ENCODE assay signal across 17 mouse cellular contexts in the genomic region with DNA sequence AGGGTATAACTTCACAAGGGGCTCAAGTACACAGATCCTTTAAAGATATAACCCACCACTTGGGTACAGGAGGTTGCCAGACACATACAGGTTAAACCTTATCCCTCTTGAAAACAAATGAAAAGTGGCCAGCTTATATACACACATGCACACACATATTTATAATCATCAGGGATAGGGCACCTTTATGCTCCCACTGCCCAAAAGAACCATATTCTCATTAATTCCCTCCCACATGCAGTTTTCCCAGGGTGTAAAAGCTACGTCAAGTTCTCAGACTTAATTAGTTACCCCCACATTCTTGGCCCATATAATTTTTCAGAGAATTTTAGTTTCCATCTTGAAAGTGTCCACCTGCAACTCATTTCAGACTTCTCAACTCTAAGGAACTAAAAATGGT. TPM values are rescaled to one million over a fixed set of nuclear protein-coding genes. Genes with fewer than 3 reads are reported as not detected.
A peak's percentile ranks its signal among the peaks of the same experiment; 100 is the strongest.
DNase-seq lines count a peak whose midpoint lies in the region; ATAC-seq lines count a peak whose summit lies in the region.
"Had no signal": no experiment of that assay in that cellular context is flagged by ENCODE, and none has a peak within 500 bp of the region (broad histone marks: within the 10 kb centered on the region; RNA-seq: fewer than 3 reads in every experiment).

No protein-coding gene starts in this region.

- H3K4me3 ChIP-seq in hindbrain, embryonic 10.5 days = peak overlapping the region; percentile 72
- H3K4me3 ChIP-seq in midbrain, embryonic 10.5 days = peak overlapping the region; percentile 75
- H3K4me3 ChIP-seq in neural tube, embryonic 13.5 days = peak overlapping the region; percentile 46
- H3K4me3 ChIP-seq in kidney, embryonic 15.5 days (replicated peaks) = no peak overlapping the region
- H3K4me3 ChIP-seq: forebrain, embryonic 12.5 days; heart, embryonic 15.5 days; layer of hippocampus, adult 2 months had no signal

- ATAC-seq in neural tube, embryonic 13.5 days (ENCODE audit: low read depth) = no peak
- ATAC-seq in kidney, embryonic 15.5 days (replicated peaks; ENCODE audit: low FRiP score) = no peak

- H3K4me1 ChIP-seq in hindbrain, embryonic 10.5 days (replicated peaks) = peaks cover 66% of the 10 kb centered on the region
- peaks cover 70% of the 10 kb centered on the region for H3K4me1 ChIP-seq in midbrain, embryonic 10.5 days
- H3K4me1 ChIP-seq in neural tube, embryonic 13.5 days (replicated peaks) = peaks cover 65% of the 10 kb centered on the region
- peaks cover 35% of the 10 kb centered on the region for H3K4me1 ChIP-seq in kidney, embryonic 15.5 days

- peak overlapping the region; percentile 67 for H3K9ac ChIP-seq in neural tube, embryonic 13.5 days
- H3K9ac ChIP-seq in kidney, embryonic 15.5 days = no peak overlapping the region
- H3K9ac ChIP-seq: forebrain, embryonic 12.5 days; heart, embryonic 15.5 days; lung, embryonic 14.5 days had no signal

- peak overlapping the region; percentile 74 for H3K4me2 ChIP-seq in neural tube, embryonic 13.5 days
- H3K4me2 ChIP-seq in kidney, embryonic 15.5 days = no peak overlapping the region
- H3K4me2 ChIP-seq: forebrain, embryonic 12.5 days; heart, embryonic 15.5 days; lung, embryonic 14.5 days had no signal

- no peaks in the 10 kb centered on the region for H3K9me3 ChIP-seq in hindbrain, embryonic 10.5 days
- no peaks in the 10 kb centered on the region for H3K9me3 ChIP-seq in midbrain, embryonic 10.5 days (replicated peaks)
- no peaks in the 10 kb centered on the region for H3K9me3 ChIP-seq in neural tube, embryonic 13.5 days
- no peaks in the 10 kb centered on the region for H3K9me3 ChIP-seq in kidney, embryonic 15.5 days (replicated peaks)
- H3K9me3 ChIP-seq: forebrain, embryonic 12.5 days; heart, embryonic 15.5 days had no signal

- 32% methylated on average over 1 of the region's 1 CpGs for WGBS in hindbrain, embryonic 10.5 days
- 37% methylated on average over 1 of the region's 1 CpGs for WGBS in midbrain, embryonic 10.5 days
- 47% methylated on average over 1 of the region's 1 CpGs for WGBS in neural tube, embryonic 13.5 days
- WGBS in kidney, embryonic 15.5 days = 65% methylated on average over 1 of the region's 1 CpGs

- DNase-seq in embryo, embryonic 11 days = peak; percentile 7
- no peak for DNase-seq in embryo, embryonic 10 days (ENCODE audit: low spot score)
- DNase-seq in hindbrain, embryonic 10.5 days (ENCODE audit: low spot score) = peak; percentile 11
- no peak for DNase-seq in midbrain, embryonic 10.5 days (ENCODE audit: low spot score)
- DNase-seq in gastrocnemius, postnatal 36 days = no peak
- no peak for DNase-seq in urinary bladder, postnatal 4 days (ENCODE audit: low spot score in 2 of 2)
- DNase-seq: adrenal gland, adult 8-10 months; cerebellum, adult 18-20 months; lung, embryonic 14.5 days had no signal

- intact Hi-C loops in gastrocnemius, postnatal 36 days (cut with DNase I) = no loop called here

- peaks cover 42% of the 10 kb centered on the region for H3K36me3 ChIP-seq in hindbrain, embryonic 10.5 days
- H3K36me3 ChIP-seq in midbrain, embryonic 10.5 days = peaks cover 34% of the 10 kb centered on the region
- H3K36me3 ChIP-seq in neural tube, embryonic 13.5 days = no peaks in the 10 kb centered on the region
- no peaks in the 10 kb centered on the region for H3K36me3 ChIP-seq in kidney, embryonic 15.5 days
- H3K36me3 ChIP-seq: forebrain, embryonic 12.5 days; heart, embryonic 15.5 days had no signal

- peak overlapping the region; percentile 95 for H3K27ac ChIP-seq in hindbrain, embryonic 10.5 days
- peak overlapping the region; percentile 95 for H3K27ac ChIP-seq in midbrain, embryonic 10.5 days (replicated peaks)
- peak overlapping the region; percentile 89 for H3K27ac ChIP-seq in neural tube, embryonic 13.5 days (replicated peaks)
- no peak overlapping the region for H3K27ac ChIP-seq in kidney, embryonic 15.5 days
- H3K27ac ChIP-seq: heart, embryonic 15.5 days; layer of hippocampus, adult 2 months; macrophage had no signal

- H3K27me3 ChIP-seq in hindbrain, embryonic 10.5 days (ENCODE audit: insufficient read depth, poor library complexity, severe bottlenecking) = peaks cover 98% of the 10 kb centered on the region
- H3K27me3 ChIP-seq in midbrain, embryonic 10.5 days (ENCODE audit: low read depth, poor library complexity, severe bottlenecking) = peaks cover 100% of the 10 kb centered on the region
- H3K27me3 ChIP-seq in neural tube, embryonic 13.5 days = peaks cover 88% of the 10 kb centered on the region
- peaks cover 100% of the 10 kb centered on the region for H3K27me3 ChIP-seq in kidney, embryonic 15.5 days

RNA-seq across cellular contexts. Expression of gene Pax3, which starts 5.2 kb away (rescaled TPM):
- 47.6 and 54.6 TPM in 2 replicates for polyA plus RNA-seq in hindbrain, embryonic 10.5 days (2016; fragmentation: Nextera tagmentation; extraction: Ambion mirVana)
- 33.6 and 34.3 TPM in 2 replicates for polyA plus RNA-seq in midbrain, embryonic 10.5 days (2016; fragmentation: Nextera tagmentation; extraction: Ambion mirVana)
- 12.9 and 17.0 TPM in 2 replicates for polyA plus RNA-seq in neural tube, embryonic 13.5 days (2015; fragmentation: Nextera tagmentation; extraction: Ambion mirVana)
- not detected for total RNA-seq in gastrocnemius, postnatal 36 days (2021)
- 0.12 TPM in 1 of 2 replicates, not detected in the other for polyA plus RNA-seq in kidney, embryonic 15.5 days (2015; fragmentation: Nextera tagmentation; extraction: Ambion mirVana)
- total RNA-seq: adrenal gland, adult 8-10 months; granulocyte monocyte progenitor cell, adult 5-6 weeks; layer of hippocampus, adult 2 months; liver, adult 2 months had no signal
- polyA plus RNA-seq: liver, adult 2 months; lung, embryonic 14.5 days; macrophage had no signal

Comparison
In these comparisons a context has a peak if more than half of its experiments do, and no peak if none do; other contexts are left out.
1. DNase-seq: peak in embryo, embryonic 11 days (single experiment) and hindbrain, embryonic 10.5 days (single experiment); none in embryo, embryonic 10 days (single experiment), midbrain, embryonic 10.5 days (single experiment), gastrocnemius, postnatal 36 days (0 of 2) and urinary bladder, postnatal 4 days (0 of 2).
2. RNA of gene Pax3, which starts 5.2 kb away (polyA plus RNA-seq): 47.6 to 54.6 TPM in hindbrain, embryonic 10.5 days, 33.6 to 34.3 TPM in midbrain, embryonic 10.5 days and 12.9 to 17.0 TPM in neural tube, embryonic 13.5 days; 0.12 TPM in kidney, embryonic 15.5 days; every median in the first group is over 10 times any median in the second.